Mouse (Mus musculus): Measurements from ENCODE around the gene Apba2. TPM values are rescaled to one million over a fixed set of nuclear protein-coding genes. Genes with fewer than 3 reads are reported as not detected.

Apba2 gene
- polyA plus RNA-seq, 1 experiment from 2014 or later: 1.1 TPM

GRCm38 (mm10) chr7:64691831-64692230 lies 190.3 kb downstream of the Apba2 start:
- WGBS: 83% methylated on average over 2 of the region's 2 CpGs
- no peak for TF ChIP-seq CTCF (IDR thresholded peaks at IDR 0.05)
- TF ChIP-seq EP300 (IDR thresholded peaks at IDR 0.05): no peak
- no peaks in the 10 kb centered on the region for H3K36me3 ChIP-seq (ENCODE audit: insufficient read depth, low read length)
- H3K9ac ChIP-seq (replicated peaks; ENCODE audit: low read depth): no peak overlapping the region
- no peaks in the 10 kb centered on the region for H3K4me1 ChIP-seq (ENCODE audit: insufficient read depth, low read depth, low read length)
- H3K27ac ChIP-seq (ENCODE audit: low read length): no peak overlapping the region
- H3K27me3 ChIP-seq (replicated peaks; ENCODE audit: insufficient read depth, low read length): no peaks in the 10 kb centered on the region
- ATAC-seq (no peak), DNase-seq (ENCODE audit: low spot score) (no peak)
- no peaks in the 10 kb centered on the region for H3K9me3 ChIP-seq (ENCODE audit: low read length)
- no peak overlapping the region for H3K4me2 ChIP-seq (replicated peaks; ENCODE audit: low read depth, low read length)
- no peak overlapping the region for H3K4me3 ChIP-seq (ENCODE audit: low read depth, low read length)

GRCm38 (mm10) chr7:64694937-64695336 lies 193.4 kb downstream of the Apba2 start:
- WGBS: 95% methylated on average over 6 of the region's 6 CpGs
- H3K27ac ChIP-seq (ENCODE audit: low read length): no peak overlapping the region
- no peak overlapping the region for H3K4me3 ChIP-seq (ENCODE audit: low read depth, low read length)
- H3K4me1 ChIP-seq (ENCODE audit: insufficient read depth, low read depth, low read length): no peaks in the 10 kb centered on the region
- DNase-seq (ENCODE audit: low spot score) (no peak), ATAC-seq (no peak)
- no peaks in the 10 kb centered on the region for H3K27me3 ChIP-seq (replicated peaks; ENCODE audit: insufficient read depth, low read length)
- H3K9me3 ChIP-seq (ENCODE audit: low read length): no peaks in the 10 kb centered on the region
- TF ChIP-seq CTCF (IDR thresholded peaks at IDR 0.05) (no peak), EP300 (IDR thresholded peaks at IDR 0.05) (no peak)
- H3K9ac ChIP-seq (replicated peaks; ENCODE audit: low read depth): no peak overlapping the region
- H3K4me2 ChIP-seq (replicated peaks; ENCODE audit: low read depth, low read length): no peak overlapping the region
- H3K36me3 ChIP-seq (ENCODE audit: insufficient read depth, low read length): no peaks in the 10 kb centered on the region

GRCm38 (mm10) chr7:64696521-64697281 lies 195.2 kb downstream of the Apba2 start:
- H3K4me3 ChIP-seq (ENCODE audit: low read depth, low read length): no peak overlapping the region
- no peaks in the 10 kb centered on the region for H3K9me3 ChIP-seq (ENCODE audit: low read length)
- WGBS: 65% methylated on average over 14 of the region's 14 CpGs
- no peak for TF ChIP-seq CTCF (IDR thresholded peaks at IDR 0.05)
- no peak for TF ChIP-seq EP300 (IDR thresholded peaks at IDR 0.05)
- no peak for DNase-seq (ENCODE audit: low spot score)
- no peak for ATAC-seq
- no peaks in the 10 kb centered on the region for H3K36me3 ChIP-seq (ENCODE audit: insufficient read depth, low read length)
- no peaks in the 10 kb centered on the region for H3K4me1 ChIP-seq (ENCODE audit: insufficient read depth, low read depth, low read length)
- no peak overlapping the region for H3K4me2 ChIP-seq (replicated peaks; ENCODE audit: low read depth, low read length)
- no peak overlapping the region for H3K27ac ChIP-seq (ENCODE audit: low read length)
- H3K27me3 ChIP-seq (replicated peaks; ENCODE audit: insufficient read depth, low read length): no peaks in the 10 kb centered on the region
- no peak overlapping the region for H3K9ac ChIP-seq (replicated peaks; ENCODE audit: low read depth)

- Histone ChIP-seq H3K27ac (ENCODE audit: low read length) (no peak overlapping the region), H3K4me2 (replicated peaks; ENCODE audit: low read depth, low read length) (no peak overlapping the region), H3K9ac (replicated peaks; ENCODE audit: low read depth) (no peak overlapping the region), H3K27me3 (replicated peaks; ENCODE audit: insufficient read depth, low read length) (no peaks in the 10 kb centered on the region), H3K4me3 (ENCODE audit: low read depth, low read length) (no peak overlapping the region), H3K4me1 (ENCODE audit: insufficient read depth, low read depth, low read length) (no peaks in the 10 kb centered on the region), H3K9me3 (ENCODE audit: low read length) (no peaks in the 10 kb centered on the region), H3K36me3 (ENCODE audit: insufficient read depth, low read length) (no peaks in the 10 kb centered on the region)
- TF ChIP-seq EP300 (IDR thresholded peaks at IDR 0.05) (no peak), CTCF (IDR thresholded peaks at IDR 0.05) (no peak)
- 89% methylated on average over 6 of the region's 6 CpGs for WGBS
- DNase-seq (ENCODE audit: low spot score) (no peak), ATAC-seq (no peak)
Measured at GRCm38 (mm10) chr7:64697791-64698337, 196.4 kb downstream of the Apba2 start.

GRCm38 (mm10) chr7:64704060-64704595 lies 202.6 kb downstream of the Apba2 start:
- WGBS: 58% methylated on average over 5 of the region's 5 CpGs
- no peaks in the 10 kb centered on the region for H3K36me3 ChIP-seq (ENCODE audit: insufficient read depth, low read length)
- H3K27me3 ChIP-seq (replicated peaks; ENCODE audit: insufficient read depth, low read length): no peaks in the 10 kb centered on the region
- H3K4me3 ChIP-seq (ENCODE audit: low read depth, low read length): no peak overlapping the region
- no peak for TF ChIP-seq EP300 (IDR thresholded peaks at IDR 0.05)
- no peak for TF ChIP-seq CTCF (IDR thresholded peaks at IDR 0.05)
- DNase-seq (ENCODE audit: low spot score) (no peak), ATAC-seq (no peak)
- H3K27ac ChIP-seq (ENCODE audit: low read length): no peak overlapping the region
- no peak overlapping the region for H3K9ac ChIP-seq (replicated peaks; ENCODE audit: low read depth)
- H3K4me1 ChIP-seq (ENCODE audit: insufficient read depth, low read depth, low read length): no peaks in the 10 kb centered on the region
- H3K9me3 ChIP-seq (ENCODE audit: low read length): no peaks in the 10 kb centered on the region
- H3K4me2 ChIP-seq (replicated peaks; ENCODE audit: low read depth, low read length): no peak overlapping the region

GRCm38 (mm10) chr7:64708176-64708575 lies 206.7 kb downstream of the Apba2 start:
- ATAC-seq (no peak), DNase-seq (ENCODE audit: low spot score) (no peak)
- WGBS: 79% methylated on average over 4 of the region's 4 CpGs

More at GRCm38 (mm10) chr7:64708176-64708575, 206.7 kb downstream of the Apba2 start:
- no peak overlapping the region for H3K4me3 ChIP-seq (ENCODE audit: low read depth, low read length)
- H3K9ac ChIP-seq (replicated peaks; ENCODE audit: low read depth): no peak overlapping the region
- no peaks in the 10 kb centered on the region for H3K4me1 ChIP-seq (ENCODE audit: insufficient read depth, low read depth, low read length)
- H3K27ac ChIP-seq (ENCODE audit: low read length): no peak overlapping the region
- H3K27me3 ChIP-seq (replicated peaks; ENCODE audit: insufficient read depth, low read length): no peaks in the 10 kb centered on the region
- TF ChIP-seq CTCF (IDR thresholded peaks at IDR 0.05) (no peak), EP300 (IDR thresholded peaks at IDR 0.05) (no peak)
- no peaks in the 10 kb centered on the region for H3K36me3 ChIP-seq (ENCODE audit: insufficient read depth, low read length)
- no peaks in the 10 kb centered on the region for H3K9me3 ChIP-seq (ENCODE audit: low read length)
- H3K4me2 ChIP-seq (replicated peaks; ENCODE audit: low read depth, low read length): no peak overlapping the region
